Mouse (Mus musculus) liver, embryonic 18 days (tissue): Measurements from ENCODE around the gene Igfbpl1. TPM values are rescaled to one million over a fixed set of nuclear protein-coding genes. Genes with fewer than 3 reads are reported as not detected.

ENCODE experiments used
- polyA plus RNA-seq: library from polyadenylated mRNA; depleted of rRNA; stranded (reverse); fragments of >200 nt; gene quantifications from 2 replicates; pipeline ENCODE4 v1.2.3, GENCODE M21; 2012; rRNA removed

Igfbpl1 gene
- 0.01 TPM in 1 of 2 replicates, not detected in the other for polyA plus RNA-seq

GRCm38 (mm10) chr4:45826275-45827040, at the start of gene Igfbpl1:
Gene Igfbpl1 (minus strand): TSS chr4:45826923.

DNA sequence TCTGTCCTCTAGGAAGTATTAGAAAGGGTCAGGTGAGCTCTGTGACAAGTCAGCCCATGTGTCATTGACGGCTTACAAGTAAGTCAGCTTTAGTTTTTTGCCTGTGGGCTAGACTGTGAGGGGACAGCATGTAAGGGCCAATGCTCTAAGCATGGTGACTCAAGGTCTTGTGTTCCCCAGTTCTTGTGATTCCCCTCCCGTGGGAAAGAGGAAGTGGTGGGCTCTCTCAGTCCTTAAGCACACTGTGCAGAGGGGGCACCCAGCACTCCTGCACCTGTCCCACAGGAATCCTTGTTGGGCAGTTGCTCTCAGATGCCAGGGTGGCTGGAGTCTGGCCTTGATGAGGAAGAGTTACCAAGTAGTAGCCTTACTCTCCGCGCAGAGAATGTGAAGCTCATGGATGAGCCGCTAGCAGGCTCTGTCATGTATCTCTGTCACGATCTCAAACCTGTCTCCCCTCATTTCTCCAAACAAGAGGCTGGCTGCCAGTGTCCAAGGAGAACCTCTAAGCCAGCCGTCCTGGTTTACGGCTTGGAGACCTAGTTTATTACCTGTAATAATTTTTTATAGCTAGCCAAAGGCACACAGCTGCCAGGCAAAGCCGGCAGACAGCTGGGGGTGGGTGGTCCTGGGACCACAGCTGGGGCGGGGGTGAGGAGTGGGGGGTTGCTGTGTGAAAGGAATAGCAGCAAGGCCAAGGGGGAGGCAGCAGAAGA, 21.5 kb upstream of the Igfbpl1 start, which contains the start of gene Stra6l:
Gene Stra6l (plus strand): TSS at position 556 of the 716 bp plus-strand sequence.

DNA sequence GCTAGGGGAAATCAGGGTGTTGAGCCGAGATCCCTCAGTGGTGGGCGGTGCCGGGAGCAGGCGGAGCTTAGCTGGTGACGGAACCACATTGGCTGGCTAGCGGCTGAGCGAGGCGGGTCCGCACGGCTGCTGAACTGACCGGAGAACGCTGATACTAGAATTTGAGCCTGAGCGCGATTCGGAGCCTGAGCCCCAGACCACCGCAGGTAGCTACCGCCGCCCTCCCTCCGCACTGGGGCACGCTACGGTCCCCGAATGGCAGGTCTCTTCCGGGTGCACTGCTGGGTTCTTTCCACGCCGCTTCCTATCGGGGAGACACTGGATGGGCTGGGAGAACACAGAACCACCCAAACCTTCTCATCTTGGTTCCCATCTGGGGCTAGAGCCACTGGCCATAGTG, 27.8 kb downstream of the Igfbpl1 start, which contains the start of gene Aldh1b1:
Gene Aldh1b1 (plus strand): TSS at position 59 of the 400 bp plus-strand sequence.

Other genes with a start within 250 kb of the Igfbpl1 start
- 46.7 and 48.7 TPM in 2 replicates for gene Aldh1b1, start 27.9 kb downstream of the Igfbpl1 start, polyA plus RNA-seq
- gene Stra6l, start 21.7 kb upstream of the Igfbpl1 start, polyA plus RNA-seq: 13.9 and 18.9 TPM in 2 replicates
- 0.06 and 0.07 TPM in 2 replicates for gene Ccdc180, start 63.4 kb upstream of the Igfbpl1 start, polyA plus RNA-seq
- 15.3 and 16.2 TPM in 2 replicates for gene Tdrd7, start 138.4 kb upstream of the Igfbpl1 start, polyA plus RNA-seq
- 13.1 and 13.7 TPM in 2 replicates for gene Tmod1, start 212.0 kb upstream of the Igfbpl1 start, polyA plus RNA-seq